Mouse (Mus musculus): ENCODE data around the gene AC131692.1. TPM values are rescaled to one million over a fixed set of nuclear protein-coding genes. Genes with fewer than 3 reads are reported as not detected.
"Not testable (repeated sequence)": the region's sequence is repeated elsewhere in the genome, so short reads cannot be mapped to it uniquely, and the experiment has no call there.

Gene AC131692.1
- polyA plus RNA-seq, 1 experiment from 2014 or later: not detected

DNA sequence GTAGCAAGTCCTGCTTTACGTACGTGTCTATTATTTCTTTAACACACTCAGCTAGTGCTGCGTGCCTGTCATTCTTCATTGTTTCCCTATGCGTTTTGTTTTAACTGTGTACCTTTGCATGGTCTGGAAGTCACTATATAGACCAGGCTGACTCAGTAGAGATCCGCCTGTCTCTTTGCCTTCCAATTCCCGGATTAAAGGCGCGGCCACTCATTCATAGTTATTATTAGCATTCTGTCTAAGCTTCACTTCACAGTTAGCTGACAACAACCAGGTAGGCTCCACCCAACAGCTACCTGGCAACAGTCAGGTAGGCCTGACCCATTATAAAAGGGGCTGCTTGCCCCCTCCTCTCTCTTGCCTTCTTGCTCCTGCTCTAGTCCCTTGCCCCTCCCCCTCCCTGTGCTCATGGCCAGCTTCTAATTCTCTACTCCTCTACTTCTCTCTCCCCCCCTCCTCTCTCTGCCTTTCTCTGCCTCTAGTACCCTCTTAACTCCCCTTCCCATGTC is 24.5 kb downstream of the AC131692.1 start:
- DNase-seq (ENCODE audit: low spot score) (no peak), ATAC-seq (ENCODE audit: insufficient number of reproducible peaks, low FRiP score, low TSS enrichment, low read depth) (peak; percentile 33; the same call in 1 of the 2 replicates)
- peaks cover 13% of the 10 kb centered on the region for H3K36me3 ChIP-seq (ENCODE audit: control insufficient read depth, insufficient read depth, low read length)
- H3K4me1 ChIP-seq (ENCODE audit: control insufficient read depth, insufficient read depth, low read length): peaks cover 3% of the 10 kb centered on the region
- H3K9ac ChIP-seq (ENCODE audit: low read length): peak overlapping the region; percentile 87
- H3K27me3 ChIP-seq (ENCODE audit: control insufficient read depth, insufficient read depth, low read length): no peaks in the 10 kb centered on the region
- WGBS: 4% methylated on average over 8 of the region's 8 CpGs
- H3K4me2 ChIP-seq (ENCODE audit: low read depth, severe bottlenecking): peak overlapping the region; percentile 90
- H3K27ac ChIP-seq (replicated peaks; ENCODE audit: low read depth, low read length): peak overlapping the region; percentile 96; the same call in 1 of the 2 replicates
- H3K4me3 ChIP-seq (ENCODE audit: low read depth, low read length): peak overlapping the region; percentile 69
- H3K9me3 ChIP-seq (ENCODE audit: control insufficient read depth, low read length): no peaks in the 10 kb centered on the region

DNA sequence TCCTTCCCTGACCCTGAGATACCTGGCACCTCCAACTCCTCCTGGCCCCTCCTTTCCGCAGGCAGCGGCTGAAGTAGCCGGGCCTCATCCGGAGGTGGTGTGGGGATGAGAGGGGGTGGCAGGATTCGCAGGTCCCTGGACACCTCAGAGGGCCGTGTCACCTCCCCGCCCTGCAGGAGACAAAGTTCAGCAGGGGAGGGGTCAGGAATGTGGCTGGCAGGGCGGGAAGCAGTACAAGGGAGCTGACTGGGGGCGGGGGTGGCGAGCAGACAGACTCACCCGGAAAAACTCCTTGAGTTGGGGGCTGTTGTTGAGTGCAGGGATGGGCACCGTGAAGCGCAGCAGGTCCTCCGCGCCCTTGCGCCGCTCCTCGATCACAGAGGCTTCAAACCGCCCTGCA is 27.5 kb downstream of the AC131692.1 start:
- H3K27me3 ChIP-seq (ENCODE audit: control insufficient read depth, insufficient read depth, low read length): no peaks in the 10 kb centered on the region
- no peak overlapping the region for H3K27ac ChIP-seq (replicated peaks; ENCODE audit: low read depth, low read length)
- H3K4me1 ChIP-seq (ENCODE audit: control insufficient read depth, insufficient read depth, low read length): peaks cover 3% of the 10 kb centered on the region
- H3K4me2 ChIP-seq (ENCODE audit: low read depth, severe bottlenecking): no peak overlapping the region
- DNase-seq (ENCODE audit: low spot score) (no peak), ATAC-seq (ENCODE audit: insufficient number of reproducible peaks, low FRiP score, low TSS enrichment, low read depth) (no peak)
- no peak overlapping the region; the same call in 1 of the 2 replicates for H3K9ac ChIP-seq (ENCODE audit: low read length)
- no peaks in the 10 kb centered on the region for H3K9me3 ChIP-seq (ENCODE audit: control insufficient read depth, low read length)
- WGBS: 18% methylated on average over 19 of the region's 19 CpGs
- no peak overlapping the region for H3K4me3 ChIP-seq (ENCODE audit: low read depth, low read length)
- peaks cover 2% of the 10 kb centered on the region; the same call in 1 of the 2 replicates for H3K36me3 ChIP-seq (ENCODE audit: control insufficient read depth, insufficient read depth, low read length)

DNA sequence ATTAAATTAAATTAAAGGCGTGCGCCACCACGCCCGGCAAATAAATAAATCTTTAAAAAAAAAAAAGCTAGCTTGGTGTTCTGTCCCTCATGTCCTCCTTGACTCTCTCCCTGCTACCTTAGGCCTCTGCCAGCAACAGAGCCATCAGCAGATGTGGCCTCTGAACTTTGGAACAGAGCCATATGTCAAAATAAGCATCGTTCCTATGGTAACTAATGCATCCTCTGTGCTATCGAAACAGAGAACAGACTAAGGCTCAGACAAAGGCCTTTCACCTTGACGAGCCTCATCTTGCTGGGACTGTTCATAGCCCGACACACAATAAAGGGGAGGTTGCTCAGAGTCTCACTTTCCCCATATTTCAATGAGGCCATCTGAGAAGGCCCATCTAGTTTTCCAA is 29.1 kb downstream of the AC131692.1 start:
- no peak overlapping the region for H3K4me2 ChIP-seq (ENCODE audit: low read depth, severe bottlenecking)
- H3K9ac ChIP-seq (ENCODE audit: low read length): no peak overlapping the region
- no peak overlapping the region for H3K27ac ChIP-seq (replicated peaks; ENCODE audit: low read depth, low read length)
- H3K9me3 ChIP-seq (ENCODE audit: control insufficient read depth, low read length): no peaks in the 10 kb centered on the region
- H3K36me3 ChIP-seq (ENCODE audit: control insufficient read depth, insufficient read depth, low read length): peaks cover 2% of the 10 kb centered on the region; the same call in 1 of the 2 replicates
- ATAC-seq (ENCODE audit: insufficient number of reproducible peaks, low FRiP score, low TSS enrichment, low read depth): no peak
- no peak for DNase-seq (ENCODE audit: low spot score)
- no peaks in the 10 kb centered on the region for H3K27me3 ChIP-seq (ENCODE audit: control insufficient read depth, insufficient read depth, low read length)
- WGBS: 66% methylated on average over 8 of the region's 8 CpGs
- H3K4me3 ChIP-seq (ENCODE audit: low read depth, low read length): no peak overlapping the region
- no peaks in the 10 kb centered on the region for H3K4me1 ChIP-seq (ENCODE audit: control insufficient read depth, insufficient read depth, low read length)

DNA sequence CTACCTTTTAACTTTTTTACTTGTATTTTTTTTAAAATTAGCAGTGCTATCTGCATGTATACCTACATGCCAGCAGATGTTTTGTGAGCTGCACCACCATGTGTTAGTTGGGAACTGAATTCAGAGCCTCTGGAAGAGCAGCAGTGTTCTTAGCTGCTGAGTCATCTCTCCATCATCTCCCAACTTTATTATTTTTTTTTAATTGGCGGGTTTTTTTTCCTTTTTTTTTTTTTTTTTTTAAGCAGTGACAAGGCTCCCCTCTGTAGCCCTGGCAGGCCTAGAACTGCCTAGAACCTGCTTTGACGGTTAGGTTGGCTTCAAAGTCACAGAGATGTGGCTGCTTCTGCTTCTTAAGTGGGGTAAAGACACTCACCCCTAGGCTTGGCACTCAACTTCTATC is 30.7 kb downstream of the AC131692.1 start:
- no peak overlapping the region for H3K27ac ChIP-seq (replicated peaks; ENCODE audit: low read depth, low read length)
- H3K27me3 ChIP-seq (ENCODE audit: control insufficient read depth, insufficient read depth, low read length): no peaks in the 10 kb centered on the region
- H3K4me3 ChIP-seq (ENCODE audit: low read depth, low read length): no peak overlapping the region
- ATAC-seq (ENCODE audit: insufficient number of reproducible peaks, low FRiP score, low TSS enrichment, low read depth): no peak
- peaks cover 2% of the 10 kb centered on the region; the same call in 1 of the 2 replicates for H3K36me3 ChIP-seq (ENCODE audit: control insufficient read depth, insufficient read depth, low read length)
- H3K4me1 ChIP-seq (ENCODE audit: control insufficient read depth, insufficient read depth, low read length): no peaks in the 10 kb centered on the region
- H3K9me3 ChIP-seq (ENCODE audit: control insufficient read depth, low read length): no peaks in the 10 kb centered on the region
- no peak for DNase-seq (ENCODE audit: low spot score)
- H3K9ac ChIP-seq (ENCODE audit: low read length): no peak overlapping the region
- H3K4me2 ChIP-seq (ENCODE audit: low read depth, severe bottlenecking): no peak overlapping the region
- WGBS: 93% methylated on average over 2 of the region's 2 CpGs

DNA sequence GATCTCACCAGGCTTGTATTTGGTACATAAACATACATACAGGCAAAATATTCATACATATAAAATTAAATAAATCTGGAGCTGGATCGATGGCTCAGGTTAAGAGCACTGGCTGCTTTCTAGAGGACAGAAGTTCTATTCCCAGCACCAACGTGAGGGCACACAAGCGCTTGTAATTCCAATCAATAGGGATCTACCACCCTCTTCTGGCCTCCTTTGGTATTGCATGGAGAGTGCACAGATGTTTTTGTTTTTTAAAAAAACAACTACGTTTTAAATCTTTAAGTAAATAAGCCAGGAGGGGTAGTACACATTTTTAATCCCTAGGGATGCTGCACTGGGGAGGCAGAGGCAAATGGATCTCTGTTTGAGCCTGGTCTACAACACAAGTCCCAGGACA is 32.1 kb downstream of the AC131692.1 start:
- H3K9ac ChIP-seq (ENCODE audit: low read length): no peak overlapping the region
- no peak overlapping the region for H3K27ac ChIP-seq (replicated peaks; ENCODE audit: low read depth, low read length)
- H3K4me1 ChIP-seq (ENCODE audit: control insufficient read depth, insufficient read depth, low read length): no peaks in the 10 kb centered on the region
- no peaks in the 10 kb centered on the region for H3K9me3 ChIP-seq (ENCODE audit: control insufficient read depth, low read length)
- no peaks in the 10 kb centered on the region for H3K27me3 ChIP-seq (ENCODE audit: control insufficient read depth, insufficient read depth, low read length)
- H3K36me3 ChIP-seq (ENCODE audit: control insufficient read depth, insufficient read depth, low read length): no peaks in the 10 kb centered on the region
- no peak overlapping the region for H3K4me2 ChIP-seq (ENCODE audit: low read depth, severe bottlenecking)
- DNase-seq (ENCODE audit: low spot score) (peak; percentile 71), ATAC-seq (ENCODE audit: insufficient number of reproducible peaks, low FRiP score, low TSS enrichment, low read depth) (no peak)
- no peak overlapping the region for H3K4me3 ChIP-seq (ENCODE audit: low read depth, low read length)
- WGBS: 19% methylated on average over 4 of the region's 4 CpGs

DNA sequence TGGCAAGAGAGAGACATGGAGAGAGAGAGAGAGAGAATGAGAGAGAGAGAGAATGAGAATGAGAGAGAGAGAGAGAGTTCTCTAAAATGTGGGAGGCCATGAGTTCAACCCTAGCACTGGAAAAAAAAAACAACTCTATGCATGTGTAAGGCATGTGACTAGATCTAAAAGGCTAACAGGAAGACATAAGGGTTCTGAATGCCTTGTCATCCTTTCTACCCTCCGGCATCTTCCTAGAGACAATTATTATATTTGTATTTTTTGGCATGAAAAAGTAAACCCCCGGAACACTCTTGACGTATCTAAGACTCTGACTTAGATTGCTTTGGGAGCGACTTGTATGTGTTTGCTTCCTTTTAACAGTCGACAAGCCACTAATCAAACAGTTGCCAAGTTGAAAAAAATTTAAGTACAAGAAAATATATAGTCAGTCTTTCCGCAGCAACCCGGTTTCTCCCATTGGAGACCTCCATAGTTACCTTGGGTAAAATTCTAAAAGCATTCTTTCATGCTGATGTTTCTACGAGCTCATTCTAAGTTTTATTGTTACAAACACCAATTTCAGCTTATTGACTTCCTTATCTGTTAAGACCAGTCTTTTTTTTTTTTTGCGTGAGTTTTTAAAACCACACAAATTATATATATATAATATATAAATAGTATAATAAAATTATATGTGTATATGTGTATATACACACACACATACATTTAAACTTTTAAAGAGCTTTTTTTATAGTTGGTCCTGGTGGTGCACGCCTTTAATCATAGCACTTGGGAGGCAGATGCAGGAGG is 32.8 kb downstream of the AC131692.1 start:
- DNase-seq (ENCODE audit: low spot score): no peak
- H3K9ac ChIP-seq (ENCODE audit: low read length): no peak overlapping the region
- H3K4me2 ChIP-seq (ENCODE audit: low read depth, severe bottlenecking): peak overlapping the region; percentile 39; the same call in 1 of the 2 replicates
- no peaks in the 10 kb centered on the region for H3K27me3 ChIP-seq (ENCODE audit: control insufficient read depth, insufficient read depth, low read length)
- WGBS: 76% methylated on average over 10 of the region's 10 CpGs
- no peaks in the 10 kb centered on the region for H3K9me3 ChIP-seq (ENCODE audit: control insufficient read depth, low read length)
- H3K36me3 ChIP-seq (ENCODE audit: control insufficient read depth, insufficient read depth, low read length): no peaks in the 10 kb centered on the region
- H3K4me3 ChIP-seq (ENCODE audit: low read depth, low read length): peak overlapping the region; percentile 41
- no peak overlapping the region for H3K27ac ChIP-seq (replicated peaks; ENCODE audit: low read depth, low read length)
- ATAC-seq (ENCODE audit: insufficient number of reproducible peaks, low FRiP score, low TSS enrichment, low read depth): no peak
- H3K4me1 ChIP-seq (ENCODE audit: control insufficient read depth, insufficient read depth, low read length): no peaks in the 10 kb centered on the region

DNA sequence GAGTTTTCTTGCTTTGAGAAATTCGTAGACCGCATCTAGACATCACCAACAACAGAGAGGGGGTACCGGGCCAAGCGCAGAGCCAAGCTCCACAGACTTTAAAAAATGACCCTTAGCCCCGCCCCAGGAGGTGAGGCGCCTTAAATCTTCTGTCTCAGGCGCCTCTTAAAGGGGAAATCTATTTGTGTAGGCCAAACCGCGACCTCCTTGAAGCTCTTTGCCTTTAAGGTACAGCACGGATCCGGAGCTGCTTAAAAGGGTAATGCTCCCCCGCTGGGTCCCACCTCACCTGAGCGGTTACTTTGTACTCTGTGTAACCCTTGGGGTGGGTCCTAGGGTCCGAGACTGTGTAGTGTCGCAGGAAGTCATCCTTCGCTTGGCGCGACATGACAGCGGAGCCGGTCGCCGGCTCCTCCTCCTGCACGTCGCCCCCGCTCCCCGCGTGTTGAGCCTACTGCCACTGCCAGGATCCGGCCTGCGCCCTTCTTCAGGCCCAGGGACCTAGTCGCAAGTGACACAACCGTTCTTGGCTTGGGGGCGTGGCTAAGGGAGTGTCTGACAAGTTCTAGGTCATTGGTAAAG is 33.6 kb downstream of the AC131692.1 start, which contains the start of gene Snx15:
Gene Snx15, minus strand, starts transcription at position 545 of the 582 bp plus-strand sequence.
- Histone ChIP-seq H3K27ac (replicated peaks; ENCODE audit: low read depth, low read length) (peak within 1 kb of the TSS; percentile 23; the same call in 1 of the 2 replicates), H3K9me3 (ENCODE audit: control insufficient read depth, low read length) (no peaks in the 10 kb centered on the region), H3K9ac (ENCODE audit: low read length) (peak within 1 kb of the TSS; percentile 42), H3K36me3 (ENCODE audit: control insufficient read depth, insufficient read depth, low read length) (no peaks in the 10 kb centered on the region), H3K4me2 (ENCODE audit: low read depth, severe bottlenecking) (peak within 1 kb of the TSS; percentile 39), H3K4me3 (ENCODE audit: low read depth, low read length) (peak within 1 kb of the TSS; percentile 41), H3K4me1 (ENCODE audit: control insufficient read depth, insufficient read depth, low read length) (no peaks in the 10 kb centered on the region), H3K27me3 (ENCODE audit: control insufficient read depth, insufficient read depth, low read length) (no peaks in the 10 kb centered on the region)
- DNase-seq (ENCODE audit: low spot score) (peak; percentile 93), ATAC-seq (ENCODE audit: insufficient number of reproducible peaks, low FRiP score, low TSS enrichment, low read depth) (peak; percentile 88)
- WGBS: under 1% methylated on average over 32 of the region's 32 CpGs

DNA sequence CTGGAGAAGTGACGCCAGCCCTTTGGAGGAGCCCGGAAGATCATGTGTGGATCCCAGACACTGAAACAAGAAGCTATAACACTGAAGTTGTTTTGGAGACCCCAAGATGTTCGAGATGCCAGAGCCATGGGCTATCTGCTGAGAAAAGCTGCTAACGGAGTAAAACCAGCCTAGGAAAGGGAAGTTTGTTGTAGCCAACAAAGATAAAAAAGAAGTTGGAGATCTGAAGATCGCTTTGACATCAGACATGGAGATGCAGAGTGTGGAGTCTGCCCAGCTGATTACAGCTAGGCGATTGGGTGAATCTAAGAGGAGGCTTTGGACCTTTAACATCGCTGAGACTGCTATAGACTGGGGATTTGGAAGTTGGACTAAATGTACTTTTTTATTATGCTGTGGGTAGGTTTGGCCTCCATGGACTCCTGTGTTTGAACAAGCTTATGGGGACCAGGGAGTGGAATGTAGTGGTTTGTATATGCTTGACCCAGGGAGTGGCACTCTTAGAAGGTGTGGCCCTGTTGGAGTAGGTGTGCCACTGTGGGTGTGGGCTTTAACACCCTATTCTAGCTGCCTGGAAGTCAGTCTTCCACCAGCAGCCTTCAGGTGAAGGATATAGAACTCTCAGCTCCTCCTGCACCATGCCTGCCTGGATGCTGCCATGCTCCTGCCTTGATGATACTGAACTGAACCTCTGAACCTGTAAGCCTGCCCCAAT is 36.4 kb downstream of the AC131692.1 start:
- H3K4me2 ChIP-seq (ENCODE audit: low read depth, severe bottlenecking); H3K36me3 ChIP-seq (ENCODE audit: control insufficient read depth, insufficient read depth, low read length); H3K4me1 ChIP-seq (ENCODE audit: control insufficient read depth, insufficient read depth, low read length); ATAC-seq (ENCODE audit: insufficient number of reproducible peaks, low FRiP score, low TSS enrichment, low read depth); H3K27me3 ChIP-seq (ENCODE audit: control insufficient read depth, insufficient read depth, low read length); H3K4me3 ChIP-seq (ENCODE audit: low read depth, low read length); H3K27ac ChIP-seq (replicated peaks; ENCODE audit: low read depth, low read length); H3K9me3 ChIP-seq (ENCODE audit: control insufficient read depth, low read length); DNase-seq (ENCODE audit: low spot score); H3K9ac ChIP-seq (ENCODE audit: low read length): not testable (repeated sequence)
- WGBS: 82% methylated on average over 7 of the region's 7 CpGs
